Mouse (Mus musculus): ENCODE measurements around the gene Dnase2a.

GRCm38 (mm10) chr8:84901071-84901470 is 7.3 kb upstream of the Dnase2a start:
- TF ChIP-seq CTCF (IDR thresholded peaks at IDR 0.05) = no peak
- TF ChIP-seq EP300 (IDR thresholded peaks at IDR 0.05) = no peak

Measured in lung, postnatal 0 days (tissue).